Mouse (Mus musculus): ENCODE data around the gene Nbl1. TPM values are rescaled to one million over a fixed set of nuclear protein-coding genes. Genes with fewer than 3 reads are reported as not detected.

Nbl1 gene
- 10 to 100 TPM; 43.8 to 50.2 TPM for total RNA-seq (2021)
- long read RNA-seq, experiment 1, transcript Nbl1-201 (4 exons, 1,793 nt), result major isoform, 49 of 90 reads
- long read RNA-seq, experiment 1, partial matches to known transcripts, result 16 of 90 reads
- long read RNA-seq, experiment 1, other reads (novel, unspliced or antisense), result 25 of 90 reads
- long read RNA-seq, experiment 2, transcript Nbl1-201 (4 exons, 1,793 nt), result major isoform, 69 of 87 reads
- long read RNA-seq, experiment 2, partial matches to known transcripts, result 4 of 87 reads
- long read RNA-seq, experiment 2, other reads (novel, unspliced or antisense), result 14 of 87 reads

DNA sequence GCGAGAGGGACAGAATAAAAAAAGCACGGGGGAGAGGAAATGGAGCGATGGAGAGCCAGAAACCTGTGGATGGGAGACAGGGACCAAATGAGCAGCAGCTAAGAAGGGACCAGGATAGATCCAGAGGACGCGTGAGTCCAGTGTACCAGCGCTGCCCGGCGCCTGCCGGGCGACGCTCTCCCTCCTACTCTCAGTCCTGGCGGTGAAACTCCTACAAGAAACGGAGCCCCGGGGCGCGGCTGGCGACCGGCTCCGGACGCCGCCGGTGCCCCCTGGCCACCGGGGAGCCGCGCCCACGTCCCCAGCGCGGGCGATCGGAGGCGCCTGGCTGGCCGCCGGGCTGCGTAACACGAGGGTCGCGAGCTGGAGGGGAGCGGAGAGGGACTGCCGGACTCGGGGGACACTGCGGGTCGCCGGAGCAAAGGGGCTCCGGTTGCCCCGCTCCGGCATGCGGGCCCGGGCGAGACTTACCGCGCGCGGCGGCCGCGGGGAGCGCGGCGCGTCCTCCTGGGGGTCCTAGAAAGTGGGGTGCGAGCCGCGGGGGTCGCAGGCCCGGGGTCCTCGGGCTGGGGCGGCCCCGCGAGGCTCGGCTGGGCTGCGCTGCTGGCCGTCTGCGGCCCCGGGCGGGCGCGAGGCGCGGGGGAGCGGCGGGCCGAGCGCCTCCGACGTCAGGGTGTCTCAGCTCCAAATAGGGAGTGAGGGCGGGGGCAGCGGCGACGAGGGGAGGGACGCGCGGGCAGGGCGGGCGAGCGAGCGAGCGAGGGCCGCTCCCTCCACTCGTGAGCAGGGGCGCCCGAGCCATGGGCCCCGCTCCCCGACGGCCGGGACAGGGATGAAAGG lies at the start of gene Nbl1:
Gene Nbl1, minus strand, starts transcription at position 638 of the 840 bp plus-strand sequence.
- intact Hi-C loops (cut with DNase I), result loop anchor here (10.0 kb wide), 1 partner anchor 162 kb away; no protein-coding TSS in a partner anchor
- DNase-seq (ENCODE audit: low spot score in 2 of 2), result no peak

- DNase-seq (ENCODE audit: low spot score in 2 of 2), result no peak
- intact Hi-C loops (cut with DNase I), result no loop called here
Observed at GRCm38 (mm10) chr4:139141785-139142184, 49.0 kb upstream of the Nbl1 start.

- intact Hi-C loops (cut with DNase I), result no loop called here
- DNase-seq (ENCODE audit: low spot score in 2 of 2), result no peak
Observed at GRCm38 (mm10) chr4:139140267-139140666, 47.5 kb upstream of the Nbl1 start.

GRCm38 (mm10) chr4:139136011-139136410 lies 43.2 kb upstream of the Nbl1 start:
- no peak for DNase-seq (ENCODE audit: low spot score in 2 of 2)
- intact Hi-C loops (cut with DNase I), result no loop called here

DNA sequence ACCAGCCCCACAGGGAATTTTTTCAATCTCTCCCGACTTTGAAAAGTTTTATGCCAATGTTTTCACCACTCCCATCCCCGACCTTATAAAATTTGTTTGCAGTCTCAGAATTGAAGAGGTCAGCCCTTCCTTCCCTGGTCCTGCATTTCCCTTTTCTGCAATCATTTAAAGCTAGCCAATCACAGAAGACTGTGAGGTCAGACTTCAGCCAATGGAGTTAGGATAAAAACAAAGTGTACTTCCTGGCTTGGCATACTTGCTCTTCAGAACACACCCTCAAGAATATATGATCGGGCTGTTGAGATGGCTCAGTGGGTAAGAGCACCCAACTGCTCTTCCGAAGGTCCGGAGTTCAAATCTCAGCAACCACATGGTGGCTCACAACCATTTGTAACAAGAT lies 40.3 kb upstream of the Nbl1 start:
- DNase-seq (ENCODE audit: low spot score in 2 of 2), result no peak
- intact Hi-C loops (cut with DNase I), result loop anchor here (5.0 kb wide), 1 partner anchor 44 kb away; no protein-coding TSS in a partner anchor

- no peak for DNase-seq (ENCODE audit: low spot score in 2 of 2)
- intact Hi-C loops (cut with DNase I), result loop anchor here (5.0 kb wide), 1 partner anchor 45 kb away; no protein-coding TSS in a partner anchor
Observed at GRCm38 (mm10) chr4:139131858-139132672, 39.3 kb upstream of the Nbl1 start.

DNA sequence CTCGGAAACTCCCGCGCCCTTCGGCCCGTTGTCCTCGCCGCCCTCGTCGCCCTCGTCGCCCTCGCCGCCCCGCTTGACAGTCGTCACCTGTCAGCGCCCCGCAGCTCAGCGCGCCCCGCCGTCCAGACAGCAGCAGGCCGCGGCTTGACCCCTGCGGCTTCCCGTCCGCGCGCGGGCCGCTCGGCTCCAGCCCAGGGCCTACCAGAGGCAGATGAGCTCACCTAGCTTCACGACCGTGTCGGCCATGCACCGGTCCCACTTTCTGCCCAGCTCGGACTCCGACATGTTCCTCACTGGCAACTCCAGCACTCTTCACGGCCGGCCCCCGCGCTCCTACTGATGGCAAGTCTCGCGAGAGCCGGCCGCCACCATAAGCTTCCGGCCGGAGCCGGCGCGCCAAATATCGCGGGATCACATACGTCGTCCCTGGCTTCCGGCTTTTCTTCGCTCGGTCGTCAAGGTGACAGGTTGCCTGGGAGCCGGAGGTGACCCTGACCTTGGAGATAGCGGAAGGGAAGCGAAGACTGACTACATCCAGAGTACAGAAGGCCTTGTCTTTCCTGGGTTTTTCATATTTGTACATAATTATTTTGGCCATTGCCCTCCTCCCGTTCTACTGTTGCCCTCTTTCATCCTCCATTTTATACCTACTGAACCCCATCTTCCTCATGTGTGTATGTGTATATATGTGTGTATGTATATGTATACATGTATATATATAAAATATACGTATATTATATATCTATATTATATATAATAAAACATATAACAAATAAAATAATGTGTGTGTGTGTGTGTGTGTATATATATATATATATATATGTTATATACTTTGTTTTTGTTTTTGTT lies 38.1 kb upstream of the Nbl1 start, which contains the start of gene Minos1:
Gene Minos1, minus strand, starts transcription at position 413 of the 849 bp plus-strand sequence.
- intact Hi-C loops (cut with DNase I), result loop anchor here (5.0 kb wide), 1 partner anchor 46 kb away; no protein-coding TSS in a partner anchor
- DNase-seq (ENCODE audit: low spot score in 2 of 2), result peak; percentile 99

GRCm38 (mm10) chr4:139129806-139130700 lies 37.3 kb upstream of the Nbl1 start:
- DNase-seq (ENCODE audit: low spot score in 2 of 2), result peak; percentile 33 to 43
- intact Hi-C loops (cut with DNase I), result loop anchor here (5.0 kb wide), 1 partner anchor 47 kb away; no protein-coding TSS in a partner anchor

DNA sequence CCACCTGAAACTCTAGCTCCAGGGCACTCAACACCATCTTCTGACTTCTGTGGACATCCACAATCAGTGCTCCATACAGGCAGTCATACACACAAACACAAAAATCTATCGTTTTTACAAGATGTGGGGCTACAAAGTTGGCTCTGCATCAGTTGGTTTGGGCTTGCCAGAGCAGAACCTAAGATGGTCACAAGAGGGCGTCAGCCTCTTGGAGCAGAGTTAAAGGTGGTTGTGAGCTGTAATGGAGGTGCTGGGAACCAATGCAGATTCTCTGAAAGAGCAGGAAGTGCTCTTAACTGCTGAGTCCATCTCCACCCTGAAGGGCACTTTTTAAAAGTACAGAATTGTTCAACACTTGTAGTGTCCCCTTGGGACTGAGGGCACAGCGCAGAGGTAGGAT lies 33.7 kb upstream of the Nbl1 start:
- intact Hi-C loops (cut with DNase I), result no loop called here
- DNase-seq (ENCODE audit: low spot score in 2 of 2), result no peak

DNA sequence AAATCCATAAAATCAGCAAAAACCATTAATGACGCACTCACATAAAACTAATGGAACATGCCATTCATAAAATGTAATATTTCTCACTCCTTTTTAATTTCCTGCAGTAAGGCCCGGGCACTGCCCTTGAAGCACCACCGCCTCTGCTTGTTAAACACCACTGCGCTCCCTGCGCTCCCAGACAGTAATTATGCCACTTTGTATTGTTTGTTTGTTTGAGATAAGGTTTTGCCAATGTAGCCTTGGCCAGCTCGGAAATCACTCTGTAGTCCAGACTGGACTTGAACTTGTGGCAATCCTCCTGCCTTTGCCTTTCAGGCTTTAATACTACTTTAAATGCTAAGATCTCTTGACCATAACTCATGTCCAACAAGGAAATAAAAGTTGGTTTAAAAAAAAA lies 32.1 kb upstream of the Nbl1 start:
- intact Hi-C loops (cut with DNase I), result no loop called here
- no peak for DNase-seq (ENCODE audit: low spot score in 2 of 2)

DNA sequence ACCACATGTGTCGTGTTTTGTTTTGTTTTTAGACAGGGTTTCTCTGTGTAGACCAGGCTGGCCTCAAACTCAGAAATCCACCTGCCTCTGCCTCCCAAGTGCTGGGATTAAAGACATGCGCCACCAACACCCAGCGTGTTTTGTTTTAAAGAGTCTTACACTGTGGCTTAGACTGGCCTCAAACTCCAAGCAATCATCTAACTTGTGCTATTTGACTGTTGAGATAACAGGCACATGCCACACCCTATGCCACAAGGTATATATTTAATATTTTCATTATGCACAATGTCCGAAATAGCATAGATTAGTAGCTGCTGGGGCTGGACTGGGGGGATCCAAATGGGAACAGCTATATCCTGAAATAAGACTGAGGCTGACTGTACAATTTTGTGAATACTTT lies 29.8 kb upstream of the Nbl1 start:
- intact Hi-C loops (cut with DNase I), result no loop called here
- no peak for DNase-seq (ENCODE audit: low spot score in 2 of 2)

GRCm38 (mm10) chr4:139120998-139121397 lies 28.2 kb upstream of the Nbl1 start:
- DNase-seq (ENCODE audit: low spot score in 2 of 2), result no peak
- intact Hi-C loops (cut with DNase I), result no loop called here

DNA sequence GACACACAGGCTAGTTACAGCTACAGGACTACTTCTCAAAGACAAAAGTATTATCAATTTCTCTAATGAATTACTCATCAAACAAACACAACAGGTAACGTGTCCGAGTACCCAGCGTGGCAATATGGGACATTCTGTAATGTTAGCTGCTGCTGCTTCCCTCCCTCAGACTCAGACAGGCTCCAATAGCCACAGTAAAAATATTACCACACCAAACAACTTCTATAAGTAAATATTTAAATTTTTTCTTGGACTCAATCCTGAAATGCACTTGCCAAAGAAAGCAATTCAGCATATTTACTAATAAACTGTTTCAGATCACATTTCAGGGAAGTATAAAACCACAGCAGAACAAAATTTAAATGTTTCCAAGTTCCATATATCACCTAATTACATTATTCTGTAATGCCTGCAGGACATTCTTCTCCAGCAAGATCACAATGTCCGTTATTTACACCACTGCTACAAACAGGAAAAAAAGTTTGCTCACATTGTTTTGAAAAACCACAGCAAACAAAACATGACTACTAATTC lies 27.6 kb upstream of the Nbl1 start:
- no peak for DNase-seq (ENCODE audit: low spot score in 2 of 2)
- intact Hi-C loops (cut with DNase I), result no loop called here

GRCm38 (mm10) chr4:139116356-139117063 lies 23.7 kb upstream of the Nbl1 start:
- DNase-seq (ENCODE audit: low spot score in 2 of 2), result no peak

DNA sequence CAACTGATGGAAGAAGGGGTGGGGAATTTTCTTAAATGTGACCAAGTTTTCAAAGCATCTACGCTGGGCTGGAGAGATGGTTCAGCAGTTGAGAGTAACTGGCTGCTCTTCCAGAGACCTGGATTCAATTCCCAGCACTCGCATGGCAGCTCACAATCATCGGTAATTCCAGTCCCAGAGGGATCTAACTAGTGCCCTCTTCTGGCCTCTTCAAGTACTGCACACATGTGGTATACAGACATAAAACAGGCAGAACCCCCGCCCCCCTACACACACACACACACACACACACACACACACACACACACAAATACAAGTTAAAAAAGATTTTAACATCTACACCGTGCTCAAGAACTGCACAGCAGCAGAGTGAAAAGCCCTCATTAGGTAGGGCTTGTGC lies 22.9 kb upstream of the Nbl1 start:
- intact Hi-C loops (cut with DNase I), result no loop called here
- DNase-seq (ENCODE audit: low spot score in 2 of 2), result no peak

More at GRCm38 (mm10) chr4:139116356-139117063, 23.7 kb upstream of the Nbl1 start:
- intact Hi-C loops (cut with DNase I), result no loop called here

GRCm38 (mm10) chr4:139112482-139112881 lies 19.7 kb upstream of the Nbl1 start:
- intact Hi-C loops (cut with DNase I), result no loop called here
- no peak for DNase-seq (ENCODE audit: low spot score in 2 of 2)

DNA sequence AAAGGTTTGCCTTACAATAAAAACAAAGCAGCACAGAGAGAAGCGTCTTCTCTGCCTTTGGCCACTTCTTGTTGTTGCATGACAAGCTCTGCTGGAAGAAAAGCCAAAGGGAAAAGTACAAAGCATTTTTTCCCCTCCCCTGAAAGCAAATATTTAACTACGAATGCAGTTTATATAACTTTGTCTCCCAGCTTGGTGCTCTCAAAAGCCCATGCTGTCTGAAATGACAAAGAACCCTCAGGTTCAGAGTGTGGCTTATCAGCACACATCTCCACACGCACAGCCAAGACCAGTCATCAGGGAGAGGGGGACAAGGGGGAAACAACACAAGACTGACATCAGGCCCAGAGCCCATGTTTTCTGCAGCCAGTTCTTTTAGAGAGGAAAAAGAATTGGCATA lies 18.6 kb upstream of the Nbl1 start:
- intact Hi-C loops (cut with DNase I), result no loop called here
- DNase-seq (ENCODE audit: low spot score in 2 of 2), result no peak
